Mouse (Mus musculus) thymus, postnatal 0 days (tissue): ENCODE measurements around the gene Atxn1. TPM values are rescaled to one million over a fixed set of nuclear protein-coding genes. Genes with fewer than 3 reads are reported as not detected.

Experiments used
- DNase-seq: peaks from one replicate; pipeline ENCODE4 v3.0.0-alpha.2; 2015; ENCODE audit warnings: low spot score
- polyA plus RNA-seq: library from polyadenylated mRNA; unstranded; fragments of >200 nt; fragmentation: Nextera tagmentation; extraction: Ambion mirVana; gene quantifications from 2 replicates; pipeline ENCODE4 v1.2.1, GENCODE M21; 2015

Atxn1 gene
- polyA plus RNA-seq, result 3.8 and 6.3 TPM in 2 replicates

GRCm38 (mm10) chr13:45964853-45965593 lies at the start of gene Atxn1:
TSS of gene Atxn1 (minus strand) at chr13:45965008.
- DNase-seq, result peak; percentile 67

GRCm38 (mm10) chr13:46011232-46011631 lies 46.4 kb upstream of the Atxn1 start:
- DNase-seq, result no peak

- DNase-seq, result no peak
These were observed 45.3 kb upstream of the Atxn1 start for GRCm38 (mm10) chr13:46010075-46010474.

GRCm38 (mm10) chr13:46008831-46009666 lies 44.2 kb upstream of the Atxn1 start:
- no peak for DNase-seq

GRCm38 (mm10) chr13:46006211-46007102 lies 41.6 kb upstream of the Atxn1 start:
- DNase-seq, result no peak

GRCm38 (mm10) chr13:46005656-46006055 lies 40.8 kb upstream of the Atxn1 start:
- DNase-seq, result no peak

- DNase-seq, result no peak
These were observed 36.5 kb upstream of the Atxn1 start for GRCm38 (mm10) chr13:46001356-46001755.

GRCm38 (mm10) chr13:45992953-45993352 lies 28.1 kb upstream of the Atxn1 start:
- DNase-seq, result no peak

GRCm38 (mm10) chr13:45990486-45990885 lies 25.7 kb upstream of the Atxn1 start:
- DNase-seq, result no peak

- no peak for DNase-seq
These were observed 14.4 kb upstream of the Atxn1 start for GRCm38 (mm10) chr13:45979246-45979645.

- peak; percentile 62 for DNase-seq
These were observed 12.1 kb upstream of the Atxn1 start for GRCm38 (mm10) chr13:45976894-45977293.

GRCm38 (mm10) chr13:45974651-45975050 lies 9.8 kb upstream of the Atxn1 start:
- no peak for DNase-seq

GRCm38 (mm10) chr13:45973972-45974490 lies 9.2 kb upstream of the Atxn1 start:
- no peak for DNase-seq

- DNase-seq, result no peak
These were observed 6.2 kb upstream of the Atxn1 start for GRCm38 (mm10) chr13:45970920-45971536.

GRCm38 (mm10) chr13:45968206-45968605 lies 3.4 kb upstream of the Atxn1 start:
- no peak for DNase-seq

- no peak for DNase-seq
These were observed 2.6 kb upstream of the Atxn1 start for GRCm38 (mm10) chr13:45967371-45967770.

GRCm38 (mm10) chr13:45966586-45966985 lies 1.8 kb upstream of the Atxn1 start:
- peak; percentile 54 for DNase-seq

GRCm38 (mm10) chr13:45965594-45966432 lies 1.0 kb upstream of the Atxn1 start:
- peak; percentile 18 for DNase-seq

- peak; percentile 53 for DNase-seq
These were observed 416 bp downstream of the Atxn1 start for GRCm38 (mm10) chr13:45964331-45964852.
